Mouse (Mus musculus): ENCODE measurements around the gene Ttyh1. TPM values are rescaled to one million over a fixed set of nuclear protein-coding genes. Genes with fewer than 3 reads are reported as not detected.
"Not testable (repeated sequence)": the region's sequence is repeated elsewhere in the genome, so short reads cannot be mapped to it uniquely, and the experiment has no call there.

The Ttyh1 gene
- total RNA-seq, 2 experiments from 2014 or later, result 5.3 to 6.6 TPM

GRCm38 (mm10) chr7:4142796-4143445 is 23.7 kb downstream of the Ttyh1 start:
- no peak for DNase-seq (ENCODE audit: low spot score in 2 of 2)

- no peak for DNase-seq (ENCODE audit: low spot score in 2 of 2)
These were observed 24.3 kb downstream of the Ttyh1 start for GRCm38 (mm10) chr7:4143506-4143905.

- DNase-seq (ENCODE audit: low spot score in 2 of 2), result no peak
These were observed 24.8 kb downstream of the Ttyh1 start for GRCm38 (mm10) chr7:4144046-4144445.

GRCm38 (mm10) chr7:4144766-4145551 is 25.8 kb downstream of the Ttyh1 start:
- no peak for DNase-seq (ENCODE audit: low spot score in 2 of 2)

- no peak for DNase-seq (ENCODE audit: low spot score in 2 of 2)
These were observed 26.5 kb downstream of the Ttyh1 start for GRCm38 (mm10) chr7:4145552-4146190.

GRCm38 (mm10) chr7:4146241-4147180 is 27.3 kb downstream of the Ttyh1 start:
- peak in 1 of 2 experiments; percentile 11 for DNase-seq (ENCODE audit: low spot score in 2 of 2)

- DNase-seq (ENCODE audit: low spot score in 2 of 2), result no peak
These were observed 28.2 kb downstream of the Ttyh1 start for GRCm38 (mm10) chr7:4147371-4147770.

- DNase-seq (ENCODE audit: low spot score in 2 of 2), result no peak
These were observed 28.6 kb downstream of the Ttyh1 start for GRCm38 (mm10) chr7:4147836-4148235.

GRCm38 (mm10) chr7:4148341-4149208 is 29.4 kb downstream of the Ttyh1 start:
- no peak for DNase-seq (ENCODE audit: low spot score in 2 of 2)

GRCm38 (mm10) chr7:4149209-4150054 is 30.2 kb downstream of the Ttyh1 start:
- peak; percentile 64 to 80 for DNase-seq (ENCODE audit: low spot score in 2 of 2)

- no peak for DNase-seq (ENCODE audit: low spot score in 2 of 2)
These were observed 30.9 kb downstream of the Ttyh1 start, which contains the start of gene Leng9 for GRCm38 (mm10) chr7:4150059-4150541. Gene Leng9, minus strand, starts transcription at chr7:4150374.

GRCm38 (mm10) chr7:4150811-4151221 is 31.6 kb downstream of the Ttyh1 start:
- no peak for DNase-seq (ENCODE audit: low spot score in 2 of 2)

GRCm38 (mm10) chr7:4151241-4151640 is 32.0 kb downstream of the Ttyh1 start:
- no peak for DNase-seq (ENCODE audit: low spot score in 2 of 2)

GRCm38 (mm10) chr7:4154356-4154755 is 35.1 kb downstream of the Ttyh1 start:
- no peak for DNase-seq (ENCODE audit: low spot score in 2 of 2)

- no peak for DNase-seq (ENCODE audit: low spot score in 2 of 2)
These were observed 35.8 kb downstream of the Ttyh1 start for GRCm38 (mm10) chr7:4154976-4155375.

- not testable (repeated sequence) for DNase-seq (ENCODE audit: low spot score in 2 of 2)
These were observed 42.4 kb downstream of the Ttyh1 start for GRCm38 (mm10) chr7:4161596-4161995.

GRCm38 (mm10) chr7:4163571-4164072 is 44.4 kb downstream of the Ttyh1 start:
- no peak for DNase-seq (ENCODE audit: low spot score in 2 of 2)

- peak in 1 of 2 experiments; percentile 74 for DNase-seq (ENCODE audit: low spot score in 2 of 2)
These were observed 45.1 kb downstream of the Ttyh1 start, which contains the start of gene Cdc42ep5 for GRCm38 (mm10) chr7:4164090-4164910. Gene Cdc42ep5, minus strand, starts transcription at chr7:4164860.
